Mouse (Mus musculus) ovary, postnatal 14 days (tissue): ENCODE data around the gene Dip2b.

Experiments used
- DNase-seq: peaks from one replicate; pipeline ENCODE4 v3.0.0; 2022; ENCODE audit warnings: low spot score

The Dip2b gene

DNA sequence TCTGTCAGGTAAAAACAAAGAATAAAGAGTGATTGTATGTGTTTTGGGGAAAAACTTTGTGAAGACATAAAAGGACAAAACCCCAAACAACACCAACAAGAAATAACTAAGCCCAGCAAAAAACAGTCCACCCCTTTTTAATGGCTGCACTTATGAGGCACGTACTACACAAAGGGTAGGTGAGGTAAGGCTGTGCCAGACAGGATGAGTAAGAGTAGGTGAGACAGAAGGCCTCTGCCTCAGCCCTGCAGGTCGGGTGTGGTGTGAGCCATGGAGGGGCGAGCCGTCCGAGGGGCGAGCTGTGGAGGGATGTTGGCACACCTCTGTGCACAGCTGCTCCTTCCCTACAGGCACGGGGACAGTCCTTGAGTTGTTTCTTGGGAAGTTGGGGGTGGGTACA, 12.5 kb downstream of the Dip2b start:
- no peak for DNase-seq

DNA sequence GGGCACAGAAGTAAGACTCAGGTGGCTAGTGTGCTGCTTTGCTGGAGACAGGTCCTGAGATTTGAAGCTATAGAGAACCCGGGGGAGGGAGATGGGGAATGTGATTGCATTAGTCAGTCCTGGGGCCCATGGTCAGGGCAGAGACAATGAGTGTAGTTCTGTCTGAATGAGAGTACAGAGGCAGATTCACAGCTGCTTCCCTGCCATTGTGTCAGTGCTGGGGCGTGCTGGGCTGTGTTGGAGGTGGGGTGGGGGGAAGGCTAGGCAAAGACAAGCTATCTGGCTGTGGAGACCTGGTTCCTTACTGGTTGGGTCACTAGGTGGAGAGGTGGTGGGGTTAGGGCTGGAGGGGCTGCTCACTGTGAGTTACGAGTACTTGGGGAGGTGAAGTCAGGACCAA, 14.3 kb downstream of the Dip2b start:
- DNase-seq, result no peak

DNA sequence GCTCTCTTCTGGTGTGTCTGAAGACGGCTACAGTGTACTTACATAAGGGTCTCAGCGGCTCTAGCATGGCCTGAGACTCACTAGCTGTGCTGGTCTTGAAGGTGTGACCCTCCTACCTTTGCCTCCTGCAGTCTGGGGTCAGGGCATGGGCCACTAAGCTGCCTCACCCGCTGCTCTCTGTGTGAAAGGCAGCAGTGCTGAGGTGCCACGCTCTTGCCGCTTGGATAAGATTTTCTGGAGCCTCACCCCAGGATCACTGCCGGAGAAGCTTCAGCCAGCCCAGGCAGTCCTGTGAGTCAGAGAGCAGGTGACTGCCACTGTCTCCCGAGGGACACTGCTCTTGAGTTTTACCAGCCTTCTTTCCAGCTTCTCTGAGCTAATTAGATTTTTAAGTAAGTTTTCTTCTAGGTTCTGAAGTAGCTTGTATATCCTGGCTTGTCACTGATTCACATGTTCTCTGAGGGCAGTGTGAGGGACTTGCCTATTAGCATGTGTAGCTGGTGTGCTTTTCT, 18.0 kb downstream of the Dip2b start:
- no peak for DNase-seq

DNA sequence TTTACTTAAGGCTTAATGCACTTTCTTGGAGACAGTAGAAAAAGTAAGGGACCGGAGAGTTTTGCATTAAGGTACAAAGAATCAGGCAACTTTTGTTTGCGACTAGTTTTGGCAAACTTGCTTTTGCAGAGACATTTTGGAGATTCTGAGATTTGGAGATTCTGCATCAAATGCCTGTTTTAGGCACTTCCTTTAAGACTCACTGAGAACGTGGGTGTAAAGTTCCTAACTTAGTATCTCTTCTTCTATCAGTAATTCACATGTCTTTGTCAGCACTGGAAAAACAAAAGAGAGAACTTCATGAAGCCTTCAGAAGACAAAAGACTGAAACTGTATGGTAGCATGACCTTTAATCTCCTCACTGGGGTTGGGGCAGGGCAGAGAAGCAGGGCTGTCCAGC, 19.2 kb downstream of the Dip2b start:
- no peak for DNase-seq

DNA sequence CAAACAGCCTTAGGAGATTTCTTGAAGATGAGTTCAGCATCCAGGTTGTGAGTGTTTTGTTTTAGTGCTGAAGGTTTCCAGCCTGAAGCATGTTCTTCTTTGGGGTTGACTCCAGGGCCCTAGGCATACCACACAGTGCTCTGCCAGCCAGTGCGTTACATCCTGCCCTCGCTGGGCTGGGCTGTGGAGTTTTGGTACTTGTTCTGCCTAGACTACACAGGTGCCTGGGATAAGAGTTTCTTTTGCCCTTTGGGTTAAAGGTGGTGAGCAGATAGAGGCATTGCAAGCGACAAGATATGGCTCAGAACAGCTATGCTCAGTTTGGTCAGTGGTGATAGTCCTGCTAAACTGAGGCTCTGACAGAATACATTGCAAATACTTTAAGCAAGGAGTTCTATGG, 19.7 kb downstream of the Dip2b start:
- DNase-seq, result no peak

DNA sequence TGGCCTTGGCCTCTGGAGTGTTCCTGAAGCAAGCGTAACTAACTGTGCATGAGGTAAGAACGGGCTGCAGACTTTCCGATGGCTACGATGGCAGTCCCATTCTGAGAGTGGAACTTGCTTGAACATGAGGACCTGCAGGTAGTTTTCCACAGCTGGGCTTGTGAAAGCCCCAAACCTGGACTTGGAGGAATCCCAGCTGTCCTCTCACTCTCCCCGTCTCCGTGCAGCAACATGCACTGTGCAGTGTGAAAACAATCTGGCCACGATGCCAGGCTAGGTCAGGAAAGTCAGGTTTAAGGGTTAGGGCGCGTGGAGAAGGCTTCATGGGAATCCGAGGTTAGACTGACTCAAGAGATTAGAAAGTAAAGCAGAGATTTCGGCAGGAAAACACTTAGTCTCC, 20.4 kb downstream of the Dip2b start:
- no peak for DNase-seq

DNA sequence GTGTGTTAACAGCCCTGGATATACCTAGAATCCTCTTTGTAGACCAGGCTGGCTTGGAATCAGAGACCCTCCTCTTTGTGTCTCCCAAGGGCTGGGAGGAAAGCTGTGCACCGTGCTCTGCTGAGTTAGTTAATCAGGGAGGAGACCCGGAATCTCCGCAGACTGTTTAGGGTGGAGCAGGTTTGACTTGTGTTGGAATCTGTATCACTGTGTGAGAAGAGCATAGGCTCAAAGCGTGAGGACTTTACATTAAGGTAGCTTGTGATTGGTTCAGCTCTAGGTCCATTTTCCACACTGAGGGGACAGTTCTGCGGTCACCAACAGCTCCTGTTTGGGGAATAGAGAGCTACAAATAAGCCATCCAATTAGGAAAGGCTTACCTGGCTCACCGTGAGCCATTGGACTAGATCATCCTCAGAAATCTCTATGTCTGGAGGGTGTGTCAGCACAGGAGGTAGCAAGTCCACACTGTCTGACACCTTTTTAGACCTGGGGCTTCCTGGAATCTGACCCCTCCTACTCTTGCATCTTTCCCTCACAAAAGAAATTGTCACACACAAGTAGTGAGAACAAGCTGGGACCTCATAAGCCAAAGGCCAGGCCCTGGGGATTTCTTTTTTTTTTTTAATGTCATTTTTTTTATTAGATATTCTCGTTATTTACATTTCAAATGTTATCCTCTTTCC, 21.3 kb downstream of the Dip2b start:
- no peak for DNase-seq

DNA sequence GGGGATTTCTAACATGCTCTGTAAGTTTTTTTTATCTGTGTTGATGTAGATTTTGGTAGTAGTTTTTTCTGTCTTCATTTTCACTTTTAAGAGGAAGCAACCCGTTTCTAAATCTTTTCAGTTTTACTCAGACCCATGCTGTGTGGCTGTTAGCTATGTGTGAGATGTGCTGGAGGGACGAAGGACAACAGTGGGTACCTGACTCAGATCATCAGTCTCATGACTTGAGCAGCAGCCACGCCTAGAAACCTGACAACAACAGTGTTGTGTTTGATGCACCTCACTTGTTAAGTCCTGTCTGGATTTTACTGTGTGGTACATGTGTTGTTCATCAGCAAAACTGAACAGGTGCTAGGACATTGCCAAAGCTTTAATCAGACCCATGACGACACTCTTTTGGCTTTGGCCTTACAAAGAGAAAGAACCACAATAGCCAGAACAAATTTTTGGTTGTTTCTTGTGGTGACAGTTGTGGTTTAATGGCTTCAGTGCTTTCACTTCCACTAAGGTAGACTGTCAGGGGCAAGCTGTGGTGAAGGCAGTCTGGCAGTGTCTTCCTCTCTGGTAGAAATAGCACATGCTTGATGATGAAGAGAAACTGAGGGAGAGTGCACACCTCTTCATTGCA, 22.2 kb downstream of the Dip2b start:
- DNase-seq, result no peak

DNA sequence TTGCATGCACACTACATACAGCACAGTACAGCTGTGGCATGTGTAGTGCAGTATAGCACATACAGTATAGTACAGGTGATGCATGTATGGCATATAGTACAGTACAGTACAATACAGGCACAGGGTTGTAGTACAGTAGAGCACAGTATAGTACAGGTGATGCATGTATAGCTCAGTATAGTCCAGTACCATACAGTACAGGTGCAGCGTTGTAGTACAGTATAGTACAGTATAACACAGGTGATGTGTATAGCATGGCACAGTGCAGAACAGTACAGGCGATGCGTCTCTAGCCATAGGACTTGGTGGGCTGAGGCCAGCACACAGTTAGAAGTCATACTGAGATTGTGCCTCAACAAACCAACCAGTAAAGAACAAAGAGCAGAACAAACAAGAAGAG, 22.9 kb downstream of the Dip2b start:
- no peak for DNase-seq

DNA sequence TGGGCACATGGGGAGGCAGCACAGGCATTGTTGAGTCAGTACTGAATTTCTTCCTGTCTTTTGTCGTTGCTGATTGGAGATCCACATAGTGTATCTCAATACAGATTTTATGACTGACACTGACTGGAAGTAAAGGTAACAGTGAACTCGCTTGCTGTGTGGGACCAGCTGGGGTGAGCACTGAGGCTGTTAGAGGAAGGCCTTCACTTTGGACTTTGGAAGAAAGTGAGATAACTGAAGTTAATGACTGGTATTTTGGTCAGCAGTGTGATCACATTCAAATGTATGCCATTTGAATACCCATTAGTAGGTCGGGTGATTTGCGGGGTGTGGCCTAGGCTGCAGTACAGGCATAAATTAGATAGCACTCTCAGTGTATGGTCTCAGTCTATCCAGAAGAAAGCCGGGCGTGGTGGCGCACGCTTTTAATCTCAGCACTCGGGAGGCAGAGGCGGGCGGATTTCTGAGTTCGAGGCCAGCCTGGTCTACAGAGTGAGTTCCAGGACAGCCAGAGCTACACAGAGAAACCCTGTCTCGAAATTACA, 24.8 kb downstream of the Dip2b start:
- no peak for DNase-seq

DNA sequence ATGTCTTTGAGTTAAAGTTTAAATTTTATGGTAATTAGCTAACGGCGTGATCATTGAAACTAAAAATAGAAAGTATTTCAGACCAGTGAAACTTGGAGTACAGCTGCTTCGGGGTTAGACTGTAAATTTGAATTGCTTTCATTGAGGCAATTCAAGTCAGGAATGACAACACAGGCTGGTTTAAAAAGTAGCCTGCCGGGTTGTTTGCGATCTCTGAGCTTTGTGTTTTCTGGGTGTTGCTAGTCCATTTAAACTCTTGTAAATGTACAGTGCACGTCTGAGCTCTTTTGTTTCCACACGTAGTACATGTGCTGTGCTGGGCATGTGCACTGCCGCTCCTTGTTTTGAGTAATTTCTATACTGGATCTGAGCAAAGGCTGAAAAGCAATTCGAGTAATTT, 28.2 kb downstream of the Dip2b start:
- DNase-seq, result no peak

DNA sequence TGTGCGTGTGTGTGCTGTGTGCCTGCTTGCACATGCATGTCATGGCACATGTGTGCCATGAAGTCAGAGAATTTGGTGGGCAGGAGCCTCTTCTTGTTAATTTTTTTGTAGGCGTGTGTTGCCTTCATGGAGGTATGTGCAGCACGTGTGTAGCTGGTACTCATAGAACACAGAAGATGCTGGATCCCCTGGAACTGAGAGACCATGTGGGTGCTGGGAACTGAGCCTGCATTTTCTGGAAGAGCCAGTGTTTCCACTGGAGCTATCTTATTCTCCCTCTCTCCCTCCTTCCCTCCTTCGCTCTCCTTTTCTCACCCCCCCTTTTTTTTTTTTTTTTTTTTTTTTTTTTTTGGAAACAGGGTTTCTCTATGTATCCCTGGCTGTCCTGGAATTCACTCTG, 30.6 kb downstream of the Dip2b start:
- no peak for DNase-seq

DNA sequence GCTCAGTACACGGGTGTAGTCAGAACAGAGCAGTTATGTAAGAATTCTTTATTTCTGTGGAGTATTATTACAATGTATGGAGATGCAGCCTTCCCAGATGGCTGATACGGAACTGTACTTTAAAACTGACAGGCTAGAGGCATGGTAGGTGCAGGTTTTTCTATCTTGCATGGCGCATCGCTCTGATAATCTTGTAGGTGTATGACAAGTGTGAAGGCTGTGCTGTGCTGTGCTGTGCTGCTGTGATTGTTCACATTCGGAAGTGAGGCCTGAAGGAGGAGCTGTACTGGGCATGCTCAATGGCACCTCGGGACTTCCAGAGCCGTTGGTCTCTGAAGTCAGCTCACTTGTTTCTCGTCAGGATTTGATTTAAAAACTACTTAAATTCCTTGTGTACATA, 31.6 kb downstream of the Dip2b start:
- DNase-seq, result no peak

DNA sequence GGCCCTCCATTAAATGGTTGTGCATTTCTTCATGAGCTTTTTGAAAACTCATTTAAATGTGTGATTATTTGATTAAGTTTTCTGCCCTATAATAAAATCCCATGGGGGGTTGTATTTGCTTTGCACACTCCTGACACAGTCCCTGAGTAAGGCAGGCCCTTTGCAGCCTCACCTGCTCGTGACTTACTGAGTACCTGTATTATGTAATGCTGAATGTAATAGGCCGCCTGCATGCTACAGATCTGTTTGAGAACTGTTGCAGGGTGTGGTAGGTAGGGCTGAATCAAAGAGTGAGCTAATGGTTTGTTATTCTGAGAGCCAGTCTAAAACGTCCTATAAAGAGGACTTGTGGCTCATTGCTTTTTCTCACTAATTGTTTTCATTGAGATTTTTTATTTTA, 33.4 kb downstream of the Dip2b start:
- no peak for DNase-seq

DNA sequence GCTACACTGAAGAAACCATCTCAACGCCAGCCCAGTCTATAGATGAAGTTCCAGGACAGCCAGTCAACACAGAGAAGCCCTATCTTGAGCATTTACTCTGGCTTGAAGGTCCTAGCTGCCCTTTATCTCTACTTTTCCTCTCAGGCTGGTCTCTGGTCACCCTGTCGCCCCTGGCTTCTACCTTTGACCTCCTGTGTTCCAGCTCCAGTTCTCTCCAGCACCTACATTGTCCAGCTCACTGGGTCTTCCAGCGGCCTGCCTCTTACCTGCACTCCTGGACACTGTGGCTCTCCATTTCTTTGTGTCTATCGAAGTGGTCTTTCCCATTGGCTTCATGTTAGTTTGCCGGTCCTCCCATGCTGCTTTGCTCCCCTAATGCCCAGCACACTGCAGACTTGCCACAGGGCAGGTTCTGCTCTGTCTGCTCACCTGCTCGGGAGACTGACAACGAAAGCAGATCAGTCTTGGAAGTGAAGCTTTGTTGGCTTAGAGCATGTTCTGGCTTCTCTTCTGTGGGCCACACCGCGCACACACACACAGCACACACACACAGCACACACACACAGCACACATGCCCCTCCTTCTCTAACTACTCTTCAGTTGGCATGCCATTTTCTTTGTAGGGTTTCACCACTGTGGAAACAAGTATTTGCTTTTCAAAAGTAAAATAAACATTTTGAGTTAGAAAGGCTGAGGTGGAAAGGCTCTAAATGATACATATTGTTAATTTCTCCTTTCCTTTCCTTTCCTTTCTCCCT, 35.4 kb downstream of the Dip2b start:
- DNase-seq, result no peak

DNA sequence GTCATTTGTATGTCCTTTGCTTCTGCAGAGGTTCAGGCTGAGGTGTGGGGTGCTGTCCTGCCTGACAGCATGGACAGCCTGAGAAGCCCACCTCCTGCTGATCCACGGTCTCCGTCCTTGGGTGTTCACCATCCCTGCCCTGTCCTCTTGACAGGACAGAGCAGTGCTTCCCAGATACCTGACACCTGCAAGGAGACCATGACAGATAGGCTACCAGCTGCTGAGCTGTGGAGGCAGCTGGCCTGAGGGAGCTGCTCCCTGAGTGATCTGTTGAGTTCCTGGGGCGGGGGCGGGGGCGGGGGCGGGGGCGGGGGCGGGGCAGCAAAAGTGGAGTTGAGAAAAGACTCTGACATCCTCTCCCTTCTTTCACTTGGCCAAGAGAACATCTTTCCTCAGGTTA, 36.3 kb downstream of the Dip2b start:
- DNase-seq, result no peak

DNA sequence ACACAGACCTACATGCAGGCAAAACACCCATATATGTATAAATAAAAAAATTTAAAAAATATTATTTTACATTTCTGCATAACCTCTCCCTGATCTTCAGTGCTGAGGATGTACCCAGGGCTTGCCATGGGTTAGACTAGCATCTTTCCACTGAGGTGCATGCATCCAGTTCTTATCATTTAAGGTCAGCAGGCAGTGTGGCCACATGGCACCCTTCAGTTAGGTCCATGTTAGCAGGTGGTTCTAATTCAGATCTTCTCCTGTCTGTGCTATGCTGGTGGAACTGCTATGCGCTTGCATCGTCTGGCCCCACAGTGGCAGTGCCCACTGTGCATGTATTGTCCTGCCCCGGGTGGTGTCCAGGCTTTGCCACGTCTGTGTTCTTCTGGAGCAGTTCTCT, 37.9 kb downstream of the Dip2b start:
- DNase-seq, result no peak

DNA sequence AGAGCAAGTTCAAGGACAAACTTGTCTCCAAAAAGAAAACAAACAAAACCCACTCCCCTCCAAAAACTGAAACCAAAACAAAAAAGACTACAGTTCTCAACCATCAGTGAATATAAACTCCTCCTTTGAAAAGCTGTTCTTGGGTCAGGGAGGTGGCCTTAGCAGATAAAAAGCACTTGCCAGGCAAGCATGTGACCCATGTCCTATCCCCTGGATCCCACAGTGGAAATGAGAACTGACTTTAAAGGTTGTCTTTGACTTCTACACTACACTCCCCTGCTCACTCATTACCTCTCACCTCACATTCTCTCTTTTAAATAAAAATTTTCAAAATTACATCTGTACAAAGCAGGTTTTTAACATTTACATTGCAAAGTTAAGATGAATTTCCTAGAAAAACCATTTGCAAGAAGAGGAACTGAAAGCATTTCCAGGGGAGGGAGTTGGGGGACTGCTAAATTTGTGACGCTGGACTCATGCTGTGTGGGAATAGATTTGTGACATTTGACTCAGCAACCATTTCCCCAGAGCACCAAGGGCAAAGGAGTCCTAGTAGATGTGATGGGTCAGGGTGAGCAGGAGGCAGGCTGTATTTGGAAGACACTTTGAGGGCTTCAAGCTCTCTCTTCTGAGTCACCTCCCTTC, 42.5 kb downstream of the Dip2b start:
- no peak for DNase-seq

DNA sequence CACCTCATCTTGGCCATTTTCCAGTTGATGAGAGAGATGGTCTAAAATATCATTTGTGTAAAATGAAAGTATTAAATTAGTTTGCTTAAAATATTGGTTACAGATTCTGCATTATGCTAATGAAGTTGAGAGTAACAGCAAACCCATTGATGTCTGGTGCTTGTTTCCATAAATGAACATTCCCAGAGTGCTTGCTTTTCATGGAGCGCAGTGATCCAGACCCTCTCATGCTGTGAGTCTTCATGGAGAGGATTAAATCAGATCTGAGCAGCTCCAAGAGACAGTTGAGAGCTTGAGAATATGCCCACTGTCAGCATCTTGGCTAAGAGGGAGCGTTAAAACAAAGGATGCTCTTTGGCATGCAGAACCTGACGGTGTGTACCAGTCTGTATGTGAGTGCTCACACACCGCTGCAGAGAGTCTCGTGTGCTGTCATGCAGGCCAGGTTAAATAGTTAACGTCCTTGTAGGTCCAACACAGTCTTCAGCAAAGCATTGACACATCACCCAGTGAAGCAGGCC, 43.1 kb downstream of the Dip2b start:
- DNase-seq, result no peak

DNA sequence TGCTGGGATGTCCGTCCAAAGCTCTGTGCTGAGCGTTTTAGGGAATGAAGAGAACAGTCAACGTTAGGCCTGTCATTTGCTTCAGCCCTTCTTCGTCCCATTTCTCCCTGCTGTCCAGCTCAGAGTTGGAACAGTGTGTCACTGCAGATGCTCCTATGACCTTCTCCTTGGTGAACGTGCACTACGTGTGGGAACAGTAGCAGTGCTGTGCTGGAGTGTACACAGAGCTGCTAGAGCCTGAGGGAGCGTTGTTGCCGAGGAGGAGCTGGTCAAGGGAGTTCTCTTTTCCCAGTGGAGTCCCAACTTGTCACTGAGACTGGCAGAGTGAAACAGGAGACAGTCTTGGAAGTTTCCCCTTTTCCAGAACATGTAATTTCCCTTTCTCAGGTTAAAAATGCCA, 43.6 kb downstream of the Dip2b start:
- DNase-seq, result no peak

DNA sequence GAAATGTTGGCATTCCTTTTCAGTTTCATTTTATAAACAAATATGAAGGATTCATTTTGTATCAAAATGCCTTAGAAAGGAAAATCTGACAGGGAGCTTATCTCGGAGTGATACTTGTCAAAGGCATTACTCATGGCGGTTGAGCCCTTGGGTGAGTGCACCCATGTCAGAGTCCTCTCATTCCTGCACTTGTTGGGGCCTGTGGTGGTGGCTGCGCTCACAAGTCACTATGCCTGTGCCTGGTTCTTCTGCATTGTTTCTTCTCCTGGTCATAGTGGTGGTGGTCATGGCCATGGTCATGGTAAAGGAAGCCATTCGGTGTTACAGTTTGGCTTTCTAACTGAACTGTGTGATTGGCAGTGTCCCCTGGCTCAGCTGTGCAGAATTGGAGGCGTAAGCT, 44.3 kb downstream of the Dip2b start:
- DNase-seq, result no peak

DNA sequence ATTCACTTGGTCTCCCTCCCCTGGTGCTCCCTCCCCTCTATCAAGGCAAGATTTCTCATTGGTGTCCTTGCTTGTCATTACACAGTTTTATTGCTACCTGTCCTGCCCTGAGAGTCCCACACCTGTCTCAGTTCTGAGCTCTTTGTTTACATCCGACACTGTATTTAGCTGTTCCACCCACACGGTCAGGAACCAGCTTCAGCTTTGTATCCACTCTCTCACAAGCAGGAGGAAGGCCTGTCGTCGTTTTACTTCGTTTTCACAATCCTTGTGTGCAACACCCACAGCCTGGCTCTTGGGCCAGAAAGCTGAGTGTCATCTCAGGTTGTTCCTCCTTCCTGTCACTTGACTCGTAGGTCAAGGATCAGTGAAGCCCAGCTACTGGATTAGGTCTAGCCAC, 45.4 kb downstream of the Dip2b start:
- DNase-seq, result no peak
